Mouse (Mus musculus) heart, embryonic 14.5 days (tissue): ENCODE measurements around the gene Atcay. TPM values are rescaled to one million over a fixed set of nuclear protein-coding genes. Genes with fewer than 3 reads are reported as not detected.

Experiments
- ATAC-seq: fragments of 200-750 bp; cut with Nextera tagmentation; 2 replicates; pipeline ENCODE4 v1.8.0; 2017; ENCODE audit warnings: low read depth, moderate TSS enrichment; ENCODE audit not compliant: insufficient number of reproducible peaks, insufficient read depth, low FRiP score
- H3K27ac ChIP-seq, 2 experiments: fragments of 200-500 bp in 1 of 2; fragments of 300-500 bp in 1 of 2; sonication (generic) in 1 of 2; replicated peaks in 1 of 2; 2 replicates each; pipeline ENCODE4 v1.5.1; 2012 to 2014; ENCODE audit warnings: low read depth in 2 of 2, low read length in 2 of 2, control low read depth in 1 of 2, mild to moderate bottlenecking in 1 of 2, mixed read lengths in 1 of 2; ENCODE audit not compliant: control insufficient read depth in 1 of 2, insufficient read depth in 1 of 2
- H3K27me3 ChIP-seq: fragments of 300-500 bp; sonication (generic); 2 replicates; pipeline ENCODE4 v1.6.1; 2014; ENCODE audit warnings: mild to moderate bottlenecking, low read length, control low read depth; ENCODE audit not compliant: control insufficient read depth, insufficient read depth
- H3K36me3 ChIP-seq: fragments of 300-500 bp; sonication (generic); 2 replicates; pipeline ENCODE4 v1.6.1; 2014; ENCODE audit warnings: mild to moderate bottlenecking, control low read depth, low read length, mixed read lengths; ENCODE audit not compliant: control insufficient read depth, insufficient read depth
- H3K4me1 ChIP-seq, 2 experiments: fragments of 200-500 bp in 1 of 2; fragments of 300-500 bp in 1 of 2; sonication (generic) in 1 of 2; 2 replicates each; pipeline ENCODE4 v1.6.1; 2012 to 2014; ENCODE audit warnings: low read length in 2 of 2, control low read depth in 1 of 2, mixed read lengths in 1 of 2; ENCODE audit not compliant: control insufficient read depth in 2 of 2, insufficient read depth in 2 of 2
- H3K4me2 ChIP-seq: fragments of 300-500 bp; sonication (generic); 2 replicates; pipeline ENCODE4 v1.6.1; 2014; ENCODE audit warnings: mild to moderate bottlenecking, low read length
- H3K4me3 ChIP-seq, 2 experiments: fragments of 200-500 bp in 1 of 2; fragments of 300-500 bp in 1 of 2; sonication (generic) in 1 of 2; 2 replicates each; pipeline ENCODE4 v1.5.1; 2012 to 2014; ENCODE audit warnings: low read length in 2 of 2, mild to moderate bottlenecking in 2 of 2, control low read depth in 1 of 2, low read depth in 1 of 2, moderate library complexity in 1 of 2; ENCODE audit not compliant: control insufficient read depth in 1 of 2, insufficient read depth in 1 of 2
- H3K9ac ChIP-seq: fragments of 300-500 bp; sonication (generic); 2 replicates; pipeline ENCODE4 v1.6.1; 2014; ENCODE audit warnings: mild to moderate bottlenecking, low read length
- H3K9me3 ChIP-seq: fragments of 300-500 bp; sonication (generic); 2 replicates; pipeline ENCODE4 v1.6.1; 2016; ENCODE audit warnings: low read length, control low read depth; ENCODE audit not compliant: control insufficient read depth
- WGBS: fragments of 180-500 bp; shearing (Covaris S2); extraction: QIAGEN DNeasy Blood & Tissue Kit; methylation state at CpG from one replicate; pipeline ENCODE4 v1.1.7; 2014; 5-methylcytosine and 5-hydroxymethylcytosine counted together
- microRNA-seq: library from miRNA; unstranded; fragments of <30 nt; microRNA quantifications from one replicate; pipeline ENCODE4, GENCODE M21; 2016
- polyA plus RNA-seq: library from polyadenylated mRNA; unstranded; fragments of >200 nt; fragmentation: Nextera tagmentation; extraction: Ambion mirVana; gene quantifications from 2 replicates; pipeline ENCODE4 v1.2.1, GENCODE M21; 2014

Atcay gene
- polyA plus RNA-seq, 1 experiment from 2014 or later, result 0.80 TPM

DNA sequence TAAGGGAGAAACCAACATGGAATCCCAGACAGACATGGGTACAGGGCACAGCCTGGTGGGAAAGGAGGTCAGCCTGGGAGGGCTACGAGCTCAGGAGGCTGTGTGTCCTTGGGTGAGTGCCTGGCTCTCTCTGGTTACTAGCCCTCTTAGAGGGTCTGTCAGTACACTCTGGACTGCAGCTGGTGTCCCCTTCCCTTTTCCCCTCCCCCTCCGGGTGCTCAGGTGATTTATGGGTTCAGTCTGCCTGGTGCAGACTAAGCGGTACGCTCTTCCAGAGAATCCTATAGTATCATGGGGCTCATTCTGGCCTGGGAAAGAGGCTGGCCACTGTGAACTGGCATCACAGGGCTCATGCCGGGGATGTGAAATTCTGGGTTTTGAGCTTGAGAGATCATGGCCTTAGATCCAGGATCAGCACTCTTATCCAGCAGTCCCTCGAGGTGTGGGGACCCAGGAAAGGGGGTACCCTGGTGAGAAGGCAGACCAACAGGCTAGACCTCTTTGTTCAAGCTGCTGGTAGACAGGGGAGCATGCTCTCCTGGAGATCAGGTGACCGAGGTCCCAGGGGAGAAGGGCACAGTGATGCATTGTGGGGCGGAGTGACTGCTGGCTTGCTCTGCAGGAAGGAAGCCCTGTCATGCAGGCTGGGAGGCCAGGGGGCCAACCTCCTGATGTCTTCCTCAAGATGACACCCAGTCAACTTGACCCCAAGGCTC is 68.9 kb downstream of the Atcay start:
- Histone ChIP-seq H3K9me3 (no peaks in the 10 kb centered on the region), H3K27ac (no peak overlapping the region), H3K27me3 (no peaks in the 10 kb centered on the region), H3K4me3 (no peak overlapping the region), H3K9ac (no peak overlapping the region), H3K4me1 (peaks cover 1 to 5% of the 10 kb centered on the region in 2 experiments), H3K36me3 (peaks cover 81% of the 10 kb centered on the region), H3K4me2 (no peak overlapping the region)
- no peak for ATAC-seq
- 88% methylated on average over 8 of the region's 8 CpGs for WGBS

DNA sequence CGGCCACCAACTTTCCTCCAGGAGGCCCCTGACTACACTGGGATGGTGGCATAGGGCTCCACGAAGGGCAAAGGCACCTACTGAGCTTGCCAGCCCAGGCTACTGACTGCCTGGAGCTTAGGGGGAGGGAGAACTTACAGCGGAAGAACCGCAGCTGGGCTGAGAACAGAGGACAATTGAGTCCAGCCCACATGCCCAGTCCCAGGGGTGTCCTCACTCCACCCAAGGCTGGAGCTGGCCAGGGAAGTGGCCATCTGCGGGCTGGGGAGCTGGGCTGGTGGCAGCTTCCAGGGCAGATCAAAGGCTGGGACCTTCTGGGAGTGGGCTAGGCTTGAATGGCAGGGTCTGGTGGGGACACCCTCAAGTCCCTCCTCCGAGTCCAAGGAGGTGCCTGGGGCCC is 75.9 kb downstream of the Atcay start:
- Histone ChIP-seq H3K36me3 (peaks cover 80% of the 10 kb centered on the region), H3K27me3 (no peaks in the 10 kb centered on the region), H3K9me3 (no peaks in the 10 kb centered on the region), H3K27ac (no peak overlapping the region), H3K4me3 (no peak overlapping the region), H3K9ac (no peak overlapping the region), H3K4me1 (peaks cover 7 to 9% of the 10 kb centered on the region in 2 experiments), H3K4me2 (no peak overlapping the region)
- WGBS, result 79% methylated on average over 6 of the region's 6 CpGs
- ATAC-seq, result no peak

Small RNA genes within 50 kb of the gene (microRNA-seq; reads per million reads assigned to microRNA genes)
- 8.4 reads per million, percentile 20 among the genes with 10 or more reads in this experiment for gene Mir3057

Other genes with a start within 250 kb of the Atcay start
- gene Gng7, start 215.9 kb downstream of the Atcay start, polyA plus RNA-seq, result 1.2 and 1.4 TPM in 2 replicates
- not detected in 2 replicates for gene Diras1, start 205.2 kb downstream of the Atcay start, polyA plus RNA-seq
- 5.0 and 5.2 TPM in 2 replicates for gene Slc39a3, start 193.4 kb downstream of the Atcay start, polyA plus RNA-seq
- 133 and 136 TPM in 2 replicates for gene Sgta, start 170.7 kb downstream of the Atcay start, polyA plus RNA-seq
- gene Thop1, start 160.8 kb downstream of the Atcay start, polyA plus RNA-seq, result 18.0 and 20.8 TPM in 2 replicates
- 0.27 and 0.46 TPM in 2 replicates for gene Creb3l3, start 132.0 kb downstream of the Atcay start, polyA plus RNA-seq
- gene Map2k2, start 124.9 kb downstream of the Atcay start, polyA plus RNA-seq, result 147 and 159 TPM in 2 replicates
- gene Zbtb7a, start 95.6 kb downstream of the Atcay start, polyA plus RNA-seq, result 16.8 and 18.8 TPM in 2 replicates
- gene Pias4, start 62.9 kb downstream of the Atcay start, polyA plus RNA-seq, result 33.5 and 34.0 TPM in 2 replicates
- gene Eef2, start 54.2 kb downstream of the Atcay start, polyA plus RNA-seq, result 331 and 337 TPM in 2 replicates
- gene Dapk3, start 47.8 kb downstream of the Atcay start, polyA plus RNA-seq, result 41.5 and 51.0 TPM in 2 replicates
- gene 4930442H23Rik, start 47.0 kb downstream of the Atcay start, polyA plus RNA-seq, result not detected in 2 replicates
- 7.4 and 8.3 TPM in 2 replicates for gene Nmrk2, start 28.8 kb downstream of the Atcay start, polyA plus RNA-seq
- gene Zfr2, start 2.3 kb upstream of the Atcay start, polyA plus RNA-seq, result 5.0 and 7.3 TPM in 2 replicates
- 0.91 and 1.3 TPM in 2 replicates for gene Matk, start 22.1 kb upstream of the Atcay start, polyA plus RNA-seq
- 274 and 298 TPM in 2 replicates for gene Mrpl54, start 36.1 kb upstream of the Atcay start, polyA plus RNA-seq
- gene Apba3, start 36.1 kb upstream of the Atcay start, polyA plus RNA-seq, result 38.8 and 39.8 TPM in 2 replicates
- gene Tjp3, start 60.7 kb upstream of the Atcay start, polyA plus RNA-seq, result 1.8 and 2.2 TPM in 2 replicates
- 31.4 and 33.7 TPM in 2 replicates for gene Pip5k1c, start 62.1 kb upstream of the Atcay start, polyA plus RNA-seq
- 16.6 and 16.9 TPM in 2 replicates for gene Cactin, start 90.3 kb upstream of the Atcay start, polyA plus RNA-seq
- 9.5 and 11.3 TPM in 2 replicates for gene Tbxa2r, start 97.9 kb upstream of the Atcay start, polyA plus RNA-seq
- 0.11 TPM in 1 of 2 replicates, not detected in the other for gene Gipc3, start 112.4 kb upstream of the Atcay start, polyA plus RNA-seq
- 94.2 and 97.0 TPM in 2 replicates for gene Hmg20b, start 119.6 kb upstream of the Atcay start, polyA plus RNA-seq
- gene Mfsd12, start 126.7 kb upstream of the Atcay start, polyA plus RNA-seq, result 3.7 and 6.5 TPM in 2 replicates
- gene 4930404N11Rik, start 135.0 kb upstream of the Atcay start, polyA plus RNA-seq, result 0.28 and 0.38 TPM in 2 replicates
- 64.6 and 67.0 TPM in 2 replicates for gene Fzr1, start 147.7 kb upstream of the Atcay start, polyA plus RNA-seq
- gene Dohh, start 153.6 kb upstream of the Atcay start, polyA plus RNA-seq, result 52.6 and 53.5 TPM in 2 replicates
- gene Gm48551, start 153.6 kb upstream of the Atcay start, polyA plus RNA-seq, result 1.7 and 2.0 TPM in 2 replicates
- gene Gm48552, start 158.2 kb upstream of the Atcay start, polyA plus RNA-seq, result 1.0 TPM in 2 replicates
- 3.8 and 4.7 TPM in 2 replicates for gene Smim24, start 162.2 kb upstream of the Atcay start, polyA plus RNA-seq
- 45.0 and 47.0 TPM in 2 replicates for gene Nfic, start 224.8 kb upstream of the Atcay start, polyA plus RNA-seq